Comparison of ENCODE assay signal across 19 mouse cellular contexts in genomic region chr16:4935430-4935829, GRCm38 (mm10). TPM values are rescaled to one million over a fixed set of nuclear protein-coding genes. Genes with fewer than 3 reads are reported as not detected.
DNase-seq lines count a peak whose midpoint lies in the region; ATAC-seq and TF ChIP-seq lines count a peak whose summit lies in the region.
"Had no signal": no experiment of that assay in that cellular context is flagged by ENCODE, and none has a peak within 500 bp of the region (broad histone marks: within the 10 kb centered on the region; RNA-seq: fewer than 3 reads in every experiment).

No protein-coding gene starts in this region.

- no peaks in the 10 kb centered on the region for H3K27me3 ChIP-seq in heart, embryonic 13.5 days (replicated peaks)
- no peaks in the 10 kb centered on the region for H3K27me3 ChIP-seq in megakaryocyte, embryonic 14.5 days (replicated peaks)
- H3K27me3 ChIP-seq in forebrain, embryonic 12.5 days: no peaks in the 10 kb centered on the region
- H3K27me3 ChIP-seq: forebrain, embryonic 13.5 days; limb, embryonic 15.5 days; liver, embryonic 15.5 days had no signal

- no peak for DNase-seq in heart, adult 18-20 months
- DNase-seq: cerebellum, adult 9-11 months; embryo, embryonic 11 days; gastrocnemius, postnatal 14 days; kidney, adult 18-20 months; kidney, postnatal 14 days; thymus, adult 2 months had no signal

- peak overlapping the region; percentile 72; the same call in 1 of the 2 replicates for H3K27ac ChIP-seq in heart, embryonic 13.5 days (replicated peaks)
- peak overlapping the region; percentile 89 for H3K27ac ChIP-seq in bone marrow macrophage, adult 2 months (ENCODE audit: insufficient read depth, low read depth, low read length)
- peak overlapping the region; percentile 17 for H3K27ac ChIP-seq in olfactory bulb, adult 2 months (ENCODE audit: insufficient read depth, low read depth, low read length)
- no peak overlapping the region for H3K27ac ChIP-seq in forebrain, embryonic 12.5 days
- H3K27ac ChIP-seq: forebrain, embryonic 13.5 days; hindbrain, embryonic 10.5 days; liver, embryonic 15.5 days had no signal

- no peak for TF ChIP-seq CTCF in bone marrow macrophage, adult 2 months (IDR thresholded peaks at IDR 0.05; ENCODE audit: low read depth, low read length)
- no peak for TF ChIP-seq CTCF in olfactory bulb, adult 2 months (IDR thresholded peaks at IDR 0.05; ENCODE audit: insufficient read depth, low read depth, low read length)

- peaks cover 83% of the 10 kb centered on the region for H3K36me3 ChIP-seq in heart, embryonic 13.5 days
- peaks cover 89% of the 10 kb centered on the region for H3K36me3 ChIP-seq in megakaryocyte, embryonic 14.5 days (replicated peaks; ENCODE audit: low read length)
- H3K36me3 ChIP-seq in forebrain, embryonic 12.5 days (replicated peaks): peaks cover 79% of the 10 kb centered on the region

- H3K4me1 ChIP-seq in heart, embryonic 13.5 days: peaks cover 36% of the 10 kb centered on the region
- peaks cover 89% of the 10 kb centered on the region for H3K4me1 ChIP-seq in megakaryocyte, embryonic 14.5 days
- H3K4me1 ChIP-seq in bone marrow macrophage, adult 2 months (ENCODE audit: control insufficient read depth, insufficient read depth, low read length): peaks cover 38% of the 10 kb centered on the region
- H3K4me1 ChIP-seq in olfactory bulb, adult 2 months (ENCODE audit: control insufficient read depth, insufficient read depth, low read length): peaks cover 33% of the 10 kb centered on the region
- peaks cover 18% of the 10 kb centered on the region for H3K4me1 ChIP-seq in forebrain, embryonic 12.5 days

- H3K9ac ChIP-seq in heart, embryonic 13.5 days: no peak overlapping the region
- no peak overlapping the region for H3K9ac ChIP-seq in forebrain, embryonic 12.5 days
- H3K9ac ChIP-seq: forebrain, embryonic 13.5 days; limb, embryonic 15.5 days; liver, embryonic 15.5 days had no signal

- no peak overlapping the region for H3K4me3 ChIP-seq in heart, embryonic 13.5 days
- H3K4me3 ChIP-seq in megakaryocyte, embryonic 14.5 days (replicated peaks): peak overlapping the region; percentile 86
- no peak overlapping the region for H3K4me3 ChIP-seq in bone marrow macrophage, adult 2 months (ENCODE audit: insufficient read depth, low read length)
- no peak overlapping the region for H3K4me3 ChIP-seq in olfactory bulb, adult 2 months (ENCODE audit: insufficient read depth, low read depth, low read length)
- no peak overlapping the region for H3K4me3 ChIP-seq in forebrain, embryonic 12.5 days (replicated peaks)
- H3K4me3 ChIP-seq: forebrain, embryonic 13.5 days; hindbrain, embryonic 10.5 days; limb, embryonic 15.5 days; liver, embryonic 15.5 days had no signal

- 97% methylated on average over 31 of the region's 31 CpGs for WGBS in heart, embryonic 13.5 days
- 98% methylated on average over 31 of the region's 31 CpGs for WGBS in olfactory bulb, adult 2 months
- 97% methylated on average over 31 of the region's 31 CpGs for WGBS in forebrain, embryonic 12.5 days

- no peaks in the 10 kb centered on the region for H3K9me3 ChIP-seq in heart, embryonic 13.5 days
- H3K9me3 ChIP-seq in megakaryocyte, embryonic 14.5 days: no peaks in the 10 kb centered on the region
- no peaks in the 10 kb centered on the region for H3K9me3 ChIP-seq in forebrain, embryonic 12.5 days
- H3K9me3 ChIP-seq: forebrain, embryonic 13.5 days; hindbrain, embryonic 10.5 days; limb, embryonic 15.5 days; liver, embryonic 15.5 days had no signal

- H3K4me2 ChIP-seq in heart, embryonic 13.5 days: no peak overlapping the region
- no peak overlapping the region for H3K4me2 ChIP-seq in forebrain, embryonic 12.5 days
- H3K4me2 ChIP-seq: forebrain, embryonic 13.5 days; limb, embryonic 15.5 days; liver, embryonic 15.5 days had no signal

- no peak for TF ChIP-seq POLR2A in bone marrow macrophage, adult 2 months (IDR thresholded peaks at IDR 0.05; ENCODE audit: borderline replicate concordance, low read depth, low read length)
- no peak for TF ChIP-seq POLR2A in olfactory bulb, adult 2 months (IDR thresholded peaks at IDR 0.05; ENCODE audit: insufficient read depth, low read depth, low read length)

- ATAC-seq in heart, embryonic 13.5 days (ENCODE audit: extremely low read depth, insufficient number of reproducible peaks, low FRiP score, low TSS enrichment): no peak
- ATAC-seq in megakaryocyte, adult 5-6 weeks (ENCODE audit: poor library complexity, severe bottlenecking): no peak
- ATAC-seq in forebrain, embryonic 12.5 days (ENCODE audit: low FRiP score): no peak
- ATAC-seq: forebrain, embryonic 13.5 days; hindbrain, postnatal 0 days; lung, postnatal 0 days had no signal

RNA-seq across cellular contexts. Expression of gene Nudt16l1, which starts 3.1 kb away (rescaled TPM):
- 105 and 113 TPM in 2 replicates for polyA plus RNA-seq in heart, embryonic 13.5 days (2015; fragmentation: Nextera tagmentation; extraction: Ambion mirVana)
- total RNA-seq in heart, adult 18-20 months (2021): 10 to 100 TPM; 19.1 to 20.4 TPM
- 13.9 and 30.1 TPM in 2 replicates for polyA plus RNA-seq in megakaryocyte, embryonic 14.5 days (2012; ENCODE audit: insufficient read depth, low replicate concordance)
- total RNA-seq in megakaryocyte, adult 5-6 weeks (2015): 16.7 and 22.9 TPM in 2 replicates
- total RNA-seq in megakaryocyte, adult 5-6 weeks (2017): 10.2 and 14.0 TPM in 2 replicates
- 44.3 and 55.0 TPM in 2 replicates for polyA plus RNA-seq in bone marrow macrophage, adult 2 months (2012; ENCODE audit: insufficient read depth, insufficient read length, missing spikeins)
- not detected in 2 replicates for polyA plus RNA-seq in olfactory bulb, adult 2 months (2012; ENCODE audit: insufficient read depth, insufficient read length, low replicate concordance, missing spikeins)
- 124 and 125 TPM in 2 replicates for polyA plus RNA-seq in forebrain, embryonic 12.5 days (2016; fragmentation: Nextera tagmentation; extraction: Ambion mirVana)

RNA-seq across cellular contexts. Expression of gene Anks3, which starts 28.6 kb away (rescaled TPM):
- 31.8 and 32.3 TPM in 2 replicates for polyA plus RNA-seq in heart, embryonic 13.5 days (2015; fragmentation: Nextera tagmentation; extraction: Ambion mirVana)
- total RNA-seq in heart, adult 18-20 months (2021): 10 to 100 TPM; 11.3 to 14.7 TPM
- polyA plus RNA-seq in megakaryocyte, embryonic 14.5 days (2012; ENCODE audit: insufficient read depth, low replicate concordance): 18.6 and 22.6 TPM in 2 replicates
- 13.7 and 15.0 TPM in 2 replicates for total RNA-seq in megakaryocyte, adult 5-6 weeks (2015)
- total RNA-seq in megakaryocyte, adult 5-6 weeks (2017): 15.6 and 19.0 TPM in 2 replicates
- 44.1 and 44.2 TPM in 2 replicates for polyA plus RNA-seq in bone marrow macrophage, adult 2 months (2012; ENCODE audit: insufficient read depth, insufficient read length, missing spikeins)
- polyA plus RNA-seq in olfactory bulb, adult 2 months (2012; ENCODE audit: insufficient read depth, insufficient read length, low replicate concordance, missing spikeins): not detected in 2 replicates
- 53.3 and 58.4 TPM in 2 replicates for polyA plus RNA-seq in forebrain, embryonic 12.5 days (2016; fragmentation: Nextera tagmentation; extraction: Ambion mirVana)

RNA-seq across cellular contexts. Expression of gene Mgrn1, which starts 49.4 kb away (rescaled TPM):
- polyA plus RNA-seq in heart, embryonic 13.5 days (2015; fragmentation: Nextera tagmentation; extraction: Ambion mirVana): 107 TPM in 2 replicates
- total RNA-seq in heart, adult 18-20 months (2021): 100 to 1,000 TPM; 165 to 167 TPM
- polyA plus RNA-seq in megakaryocyte, embryonic 14.5 days (2012; ENCODE audit: insufficient read depth, low replicate concordance): 29.1 and 37.7 TPM in 2 replicates
- total RNA-seq in megakaryocyte, adult 5-6 weeks (2015): 30.4 and 33.0 TPM in 2 replicates
- 32.1 and 41.0 TPM in 2 replicates for total RNA-seq in megakaryocyte, adult 5-6 weeks (2017)
- 66.4 and 75.4 TPM in 2 replicates for polyA plus RNA-seq in bone marrow macrophage, adult 2 months (2012; ENCODE audit: insufficient read depth, insufficient read length, missing spikeins)
- 248 TPM in 1 of 2 replicates, not detected in the other for polyA plus RNA-seq in olfactory bulb, adult 2 months (2012; ENCODE audit: insufficient read depth, insufficient read length, low replicate concordance, missing spikeins)
- 80.2 and 85.1 TPM in 2 replicates for polyA plus RNA-seq in forebrain, embryonic 12.5 days (2016; fragmentation: Nextera tagmentation; extraction: Ambion mirVana)

RNA-seq across cellular contexts. Expression of gene Ubald1, which starts 55.3 kb away (rescaled TPM):
- polyA plus RNA-seq in heart, embryonic 13.5 days (2015; fragmentation: Nextera tagmentation; extraction: Ambion mirVana): 24.4 and 26.6 TPM in 2 replicates
- 10 to 100 TPM; 14.3 to 19.7 TPM for total RNA-seq in heart, adult 18-20 months (2021)
- 336 and 551 TPM in 2 replicates for polyA plus RNA-seq in megakaryocyte, embryonic 14.5 days (2012; ENCODE audit: insufficient read depth, low replicate concordance)
- 32.1 and 34.6 TPM in 2 replicates for total RNA-seq in megakaryocyte, adult 5-6 weeks (2015)
- 11.3 and 18.3 TPM in 2 replicates for total RNA-seq in megakaryocyte, adult 5-6 weeks (2017)
- polyA plus RNA-seq in bone marrow macrophage, adult 2 months (2012; ENCODE audit: insufficient read depth, insufficient read length, missing spikeins): 68.4 and 72.6 TPM in 2 replicates
- not detected in 2 replicates for polyA plus RNA-seq in olfactory bulb, adult 2 months (2012; ENCODE audit: insufficient read depth, insufficient read length, low replicate concordance, missing spikeins)
- polyA plus RNA-seq in forebrain, embryonic 12.5 days (2016; fragmentation: Nextera tagmentation; extraction: Ambion mirVana): 23.8 and 27.2 TPM in 2 replicates
